Mouse (Mus musculus) limb, embryonic 14.5 days (tissue): ENCODE results near the gene Fer. TPM values are rescaled to one million over a fixed set of nuclear protein-coding genes. Genes with fewer than 3 reads are reported as not detected.

Experiments
- ATAC-seq: fragments of 200-750 bp; cut with Nextera tagmentation; 2 replicates; pipeline ENCODE4 v1.8.0; 2017; ENCODE audit warnings: low read depth, moderate number of reproducible peaks, moderate TSS enrichment; ENCODE audit not compliant: low FRiP score
- DNase-seq: peaks from one replicate; pipeline ENCODE4 v3.0.0-alpha.2; 2015; ENCODE audit warnings: low spot score
- H3K27ac ChIP-seq: fragments of 300-500 bp; sonication (generic); replicated peaks from 2 replicates; pipeline ENCODE4 v1.5.1; 2014; ENCODE audit warnings: low read depth, mild to moderate bottlenecking, low read length, moderate library complexity, mixed read lengths
- H3K27me3 ChIP-seq: fragments of 300-500 bp; sonication (generic); 2 replicates; pipeline ENCODE4 v1.6.1; 2014; ENCODE audit warnings: low read length, mixed read lengths; ENCODE audit not compliant: control insufficient read depth, insufficient read depth
- H3K36me3 ChIP-seq: fragments of 300-500 bp; sonication (generic); 2 replicates; pipeline ENCODE4 v1.6.1; 2014; ENCODE audit warnings: mild to moderate bottlenecking, low read length, moderate library complexity, mixed read lengths; ENCODE audit not compliant: control insufficient read depth, insufficient read depth
- H3K4me1 ChIP-seq: fragments of 300-500 bp; sonication (generic); 2 replicates; pipeline ENCODE4 v1.6.1; 2014; ENCODE audit warnings: antibody characterized with exemption, low read length, mixed read lengths; ENCODE audit not compliant: control insufficient read depth, insufficient read depth
- H3K4me2 ChIP-seq: fragments of 300-500 bp; sonication (generic); replicated peaks from 2 replicates; pipeline ENCODE4 v1.6.1; 2014; ENCODE audit warnings: low read depth, mild to moderate bottlenecking, low read length, moderate library complexity; ENCODE audit not compliant: severe bottlenecking
- H3K4me3 ChIP-seq: fragments of 300-500 bp; sonication (generic); replicated peaks from 2 replicates; pipeline ENCODE4 v1.5.1; 2014; ENCODE audit warnings: low read length
- H3K9ac ChIP-seq: fragments of 300-500 bp; sonication (generic); 2 replicates; pipeline ENCODE4 v1.6.1; 2014; ENCODE audit warnings: mild to moderate bottlenecking, low read depth, low read length, moderate library complexity; ENCODE audit not compliant: severe bottlenecking
- H3K9me3 ChIP-seq: fragments of 300-500 bp; sonication (generic); 2 replicates; pipeline ENCODE4 v1.6.1; 2016; ENCODE audit warnings: low read length; ENCODE audit not compliant: control insufficient read depth
- POLR2A ChIP-seq: fragments of 200-500 bp; IDR thresholded peaks from 2 replicates; pipeline ENCODE4 v1.8.0; 2012; ENCODE audit warnings: inconsistent platforms, mild to moderate bottlenecking, moderate library complexity, borderline replicate concordance; ENCODE audit not compliant: insufficient read depth, insufficient read length; ENCODE audit errors: extremely low read depth
- WGBS: fragments of 180-500 bp; shearing (Covaris S2); extraction: QIAGEN DNeasy Blood & Tissue Kit; methylation state at CpG from one replicate; pipeline ENCODE4 v1.1.7; 2014; 5-methylcytosine and 5-hydroxymethylcytosine counted together
- polyA plus RNA-seq, 2 experiments: library from polyadenylated mRNA; depleted of rRNA in 1 of 2; stranded (reverse) in 1 of 2; unstranded in 1 of 2; fragments of >200 nt; fragmentation: Nextera tagmentation in 1 of 2; extraction: Ambion mirVana in 1 of 2; gene quantifications; 2 replicates each; pipeline versions ENCODE4 v1.2.1 to v1.2.3; 2012 to 2014

Gene Fer
- polyA plus RNA-seq, 2 experiments, result 11.1 to 34.7 TPM

- no peak overlapping the region for H3K27ac ChIP-seq
- ATAC-seq, result no peak
- H3K4me3 ChIP-seq, result no peak overlapping the region
- no peaks in the 10 kb centered on the region for H3K4me1 ChIP-seq
- no peak overlapping the region for H3K9ac ChIP-seq
- no peak for DNase-seq
- H3K27me3 ChIP-seq, result no peaks in the 10 kb centered on the region
- 93% methylated on average over 18 of the region's 18 CpGs for WGBS
- no peak for TF ChIP-seq POLR2A
- no peak overlapping the region for H3K4me2 ChIP-seq
- H3K9me3 ChIP-seq, result no peaks in the 10 kb centered on the region
- H3K36me3 ChIP-seq, result peaks cover 22% of the 10 kb centered on the region; the same call in 1 of the 2 replicates
These were observed 277.4 kb downstream of the Fer start for GRCm38 (mm10) chr17:64140063-64140850.

GRCm38 (mm10) chr17:64141856-64142255 is 279.0 kb downstream of the Fer start:
- DNase-seq, result no peak
- Histone ChIP-seq H3K27me3 (no peaks in the 10 kb centered on the region), H3K27ac (no peak overlapping the region), H3K4me1 (no peaks in the 10 kb centered on the region), H3K9ac (no peak overlapping the region), H3K4me3 (no peak overlapping the region), H3K36me3 (peaks cover 22% of the 10 kb centered on the region; the same call in 1 of the 2 replicates), H3K4me2 (no peak overlapping the region), H3K9me3 (no peaks in the 10 kb centered on the region)
- no peak for TF ChIP-seq POLR2A
- WGBS, result 81% methylated on average over 9 of the region's 9 CpGs
- ATAC-seq, result no peak

DNA sequence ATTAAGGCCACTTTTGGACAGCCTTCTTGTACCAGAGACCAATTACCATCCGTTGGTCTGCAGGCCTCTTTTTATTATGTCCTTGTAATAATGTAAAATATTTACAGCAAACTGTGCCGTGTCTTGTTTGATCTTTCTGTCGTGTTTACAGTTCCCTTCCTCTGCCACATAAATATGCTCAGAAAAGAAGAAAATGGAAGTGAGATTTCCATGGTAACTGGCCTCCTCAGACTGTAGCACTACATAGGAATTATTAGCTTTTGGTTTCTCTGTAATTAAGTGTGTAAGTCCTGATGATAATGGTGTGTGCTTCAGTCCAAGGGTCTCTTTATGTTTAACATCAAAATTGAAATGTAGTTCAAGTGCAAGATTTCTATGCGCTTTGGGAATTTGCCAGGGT is 283.5 kb downstream of the Fer start:
- no peaks in the 10 kb centered on the region for H3K9me3 ChIP-seq
- H3K36me3 ChIP-seq, result no peaks in the 10 kb centered on the region
- ATAC-seq (no peak), DNase-seq (no peak)
- WGBS, result 46% methylated on average over 4 of the region's 4 CpGs
- no peak overlapping the region for H3K4me2 ChIP-seq
- no peak overlapping the region for H3K4me3 ChIP-seq
- no peak for TF ChIP-seq POLR2A
- H3K27ac ChIP-seq, result no peak overlapping the region
- H3K4me1 ChIP-seq, result no peaks in the 10 kb centered on the region
- no peaks in the 10 kb centered on the region for H3K27me3 ChIP-seq
- H3K9ac ChIP-seq, result no peak overlapping the region

GRCm38 (mm10) chr17:64150717-64151116 is 287.9 kb downstream of the Fer start:
- no CpG with 5 or more reads among the region's 1 CpGs for WGBS
- Histone ChIP-seq H3K9ac (no peak overlapping the region), H3K4me2 (no peak overlapping the region), H3K4me1 (no peaks in the 10 kb centered on the region), H3K27me3 (no peaks in the 10 kb centered on the region), H3K4me3 (no peak overlapping the region), H3K9me3 (no peaks in the 10 kb centered on the region), H3K27ac (no peak overlapping the region), H3K36me3 (no peaks in the 10 kb centered on the region)
- DNase-seq (no peak), ATAC-seq (no peak)
- TF ChIP-seq POLR2A, result no peak

DNA sequence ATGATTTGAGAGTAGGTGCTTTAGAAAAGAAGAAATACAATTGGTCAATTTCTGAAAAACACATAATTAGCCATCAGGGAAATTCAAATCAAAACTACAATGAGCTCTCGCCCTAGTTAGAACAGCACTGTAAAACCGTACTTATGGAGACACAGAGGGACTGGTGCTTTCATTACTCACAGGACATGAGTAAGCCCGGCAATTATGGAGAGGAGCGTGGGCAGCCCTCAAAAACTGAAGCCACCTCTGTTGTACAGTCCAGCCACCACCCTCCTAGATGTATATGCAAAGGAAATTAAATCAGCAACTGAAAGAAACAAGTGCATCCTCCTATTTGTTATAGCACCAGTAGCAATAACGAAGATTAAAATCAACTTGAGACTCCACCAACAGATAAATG is 304.9 kb downstream of the Fer start:
- Histone ChIP-seq H3K36me3 (no peaks in the 10 kb centered on the region), H3K4me1 (no peaks in the 10 kb centered on the region), H3K9ac (no peak overlapping the region), H3K4me2 (no peak overlapping the region), H3K27me3 (no peaks in the 10 kb centered on the region), H3K9me3 (no peaks in the 10 kb centered on the region), H3K4me3 (no peak overlapping the region), H3K27ac (no peak overlapping the region)
- no peak for ATAC-seq
- TF ChIP-seq POLR2A, result no peak
- no peak for DNase-seq
- 97% methylated on average over 5 of the region's 5 CpGs for WGBS
